Mouse (Mus musculus): Measurements from ENCODE around the gene Prkag2. TPM values are rescaled to one million over a fixed set of nuclear protein-coding genes. Genes with fewer than 3 reads are reported as not detected.
"Not testable (repeated sequence)": the region's sequence is repeated elsewhere in the genome, so short reads cannot be mapped to it uniquely, and the experiment has no call there.

The Prkag2 gene
- polyA plus RNA-seq, 1 experiment from 2014 or later = 56.7 TPM

GRCm38 (mm10) chr5:24861449-24861930 lies 239.0 kb downstream of the Prkag2 start:
- Histone ChIP-seq H3K9ac (no peak overlapping the region), H3K4me3 (no peak overlapping the region), H3K4me1 (no peaks in the 10 kb centered on the region), H3K9me3 (replicated peaks) (no peaks in the 10 kb centered on the region), H3K36me3 (peaks cover 36% of the 10 kb centered on the region), H3K27ac (no peak overlapping the region), H3K27me3 (no peaks in the 10 kb centered on the region), H3K4me2 (replicated peaks) (no peak overlapping the region)
- 88% methylated on average over 9 of the region's 9 CpGs for WGBS
- ATAC-seq (ENCODE audit: low FRiP score) = no peak

DNA sequence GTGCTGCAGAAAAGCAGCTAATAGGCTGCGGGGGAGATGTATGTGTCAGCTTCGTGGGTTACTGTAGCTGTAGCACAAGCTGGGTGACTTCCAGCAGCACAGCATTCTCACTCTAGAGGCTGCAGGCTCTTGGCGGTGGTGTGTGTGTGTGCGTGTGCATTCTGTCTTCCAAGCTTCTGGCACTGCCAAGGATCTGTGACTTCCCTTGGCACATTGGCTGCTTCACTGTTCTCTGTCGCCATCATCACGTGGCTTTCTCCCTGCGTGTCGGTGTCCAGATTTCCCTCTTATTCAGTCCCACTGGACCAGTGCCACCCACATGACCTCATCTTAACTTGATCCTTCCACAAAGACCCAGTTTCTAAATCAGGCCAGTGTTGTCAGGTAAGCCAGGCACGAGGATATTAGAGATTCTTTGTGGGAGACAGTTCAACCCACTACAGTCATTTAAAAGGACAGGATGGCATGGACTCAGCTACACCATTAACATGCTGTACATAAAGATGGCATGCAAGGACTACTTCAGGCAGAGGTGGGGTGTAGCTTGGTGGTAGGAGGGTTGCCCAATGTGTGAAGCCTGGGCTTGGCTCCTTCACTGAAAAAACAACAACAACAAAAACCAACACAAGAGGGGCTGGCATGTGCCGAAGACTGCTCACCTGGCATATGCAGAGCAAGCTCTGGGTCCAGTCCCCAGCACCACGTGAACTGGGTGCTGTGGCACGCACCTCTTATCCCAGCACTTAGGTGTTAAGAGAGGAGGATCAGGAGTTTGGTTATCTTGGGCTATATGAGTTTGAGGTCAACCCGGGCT lies 239.6 kb downstream of the Prkag2 start:
- H3K4me2 ChIP-seq (replicated peaks) = no peak overlapping the region
- no peak for ATAC-seq (ENCODE audit: low FRiP score)
- H3K9ac ChIP-seq = no peak overlapping the region
- no peaks in the 10 kb centered on the region for H3K9me3 ChIP-seq (replicated peaks)
- no peaks in the 10 kb centered on the region for H3K4me1 ChIP-seq
- peaks cover 30% of the 10 kb centered on the region for H3K36me3 ChIP-seq
- H3K27ac ChIP-seq = no peak overlapping the region
- H3K27me3 ChIP-seq = no peaks in the 10 kb centered on the region
- 81% methylated on average over 13 of the region's 13 CpGs for WGBS
- H3K4me3 ChIP-seq = no peak overlapping the region

DNA sequence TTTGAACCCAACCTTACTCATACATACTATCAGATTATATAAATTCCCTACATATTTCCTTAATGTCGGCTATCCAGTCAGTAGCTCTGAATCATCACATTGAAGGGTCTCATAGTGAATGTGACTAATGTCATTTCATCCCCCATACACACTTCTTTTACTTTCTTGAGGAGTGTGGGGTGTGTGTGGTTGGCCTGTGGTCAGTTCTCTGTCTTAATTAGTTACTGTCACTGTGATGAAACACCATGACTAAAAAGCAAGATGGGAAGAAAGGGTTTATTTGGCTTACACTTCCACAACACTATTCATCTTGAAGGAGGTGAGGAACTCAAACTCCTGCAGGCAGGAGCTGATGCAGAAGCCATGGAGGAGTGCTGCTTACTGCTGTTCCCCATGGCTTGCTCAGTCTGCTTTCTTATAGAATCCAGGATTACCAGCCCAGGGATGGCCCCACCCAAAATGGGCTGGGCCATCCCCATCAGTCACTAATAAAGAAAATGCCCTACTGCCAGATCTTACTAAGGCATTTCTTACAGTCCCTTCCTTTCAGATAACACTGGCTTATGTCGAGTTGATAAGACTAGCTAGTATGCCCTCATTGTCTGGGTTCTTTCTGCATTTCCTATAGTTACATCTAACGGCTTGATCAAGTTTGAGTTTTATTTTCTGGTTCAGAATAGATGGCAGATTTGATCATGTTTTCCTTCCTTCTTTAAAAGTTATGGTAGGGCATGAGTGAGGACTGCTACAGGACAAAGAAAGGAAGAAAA lies 240.5 kb downstream of the Prkag2 start:
- no peaks in the 10 kb centered on the region for H3K27me3 ChIP-seq
- ATAC-seq (ENCODE audit: low FRiP score) = no peak
- H3K36me3 ChIP-seq = peaks cover 28% of the 10 kb centered on the region
- H3K9ac ChIP-seq = no peak overlapping the region
- no peak overlapping the region for H3K4me2 ChIP-seq (replicated peaks)
- no peaks in the 10 kb centered on the region for H3K9me3 ChIP-seq (replicated peaks)
- H3K4me3 ChIP-seq = no peak overlapping the region
- 83% methylated on average over 3 of the region's 3 CpGs for WGBS
- H3K4me1 ChIP-seq = no peaks in the 10 kb centered on the region
- H3K27ac ChIP-seq = no peak overlapping the region

- WGBS = 76% methylated on average over 3 of the region's 3 CpGs
- H3K27me3 ChIP-seq = no peaks in the 10 kb centered on the region
Observed at GRCm38 (mm10) chr5:24854827-24855600, 245.4 kb downstream of the Prkag2 start.

DNA sequence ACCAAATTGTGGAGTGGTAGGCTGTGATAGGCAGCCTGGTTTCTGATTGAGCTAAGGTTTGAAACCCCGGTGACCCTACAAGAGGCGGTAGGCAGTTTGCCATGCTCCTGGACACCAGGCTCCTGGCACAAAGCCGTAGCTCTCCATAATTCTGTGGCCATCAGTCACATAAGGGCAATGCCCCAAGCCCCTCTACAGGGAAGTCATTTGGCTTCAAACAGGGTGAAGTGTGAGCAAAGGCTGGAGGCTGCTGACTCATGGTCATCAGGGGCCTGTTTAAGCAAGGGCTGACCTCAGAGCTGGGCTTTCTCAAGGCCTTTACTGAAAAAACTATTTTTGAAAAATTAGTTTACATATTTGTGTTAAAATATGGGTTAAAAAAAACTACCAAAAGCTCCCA lies 246.2 kb downstream of the Prkag2 start:
- H3K9me3 ChIP-seq (replicated peaks) = no peaks in the 10 kb centered on the region
- H3K36me3 ChIP-seq = no peaks in the 10 kb centered on the region
- no peak overlapping the region for H3K4me3 ChIP-seq
- ATAC-seq (ENCODE audit: low FRiP score) = no peak
- no peaks in the 10 kb centered on the region for H3K4me1 ChIP-seq
- no peaks in the 10 kb centered on the region for H3K27me3 ChIP-seq
- H3K27ac ChIP-seq = no peak overlapping the region
- no peak overlapping the region for H3K4me2 ChIP-seq (replicated peaks)
- WGBS = 82% methylated on average over 3 of the region's 3 CpGs
- H3K9ac ChIP-seq = no peak overlapping the region

More at GRCm38 (mm10) chr5:24854827-24855600, 245.4 kb downstream of the Prkag2 start:
- Histone ChIP-seq H3K9ac (no peak overlapping the region), H3K9me3 (replicated peaks) (no peaks in the 10 kb centered on the region), H3K27ac (no peak overlapping the region), H3K4me3 (no peak overlapping the region), H3K4me1 (no peaks in the 10 kb centered on the region), H3K36me3 (no peaks in the 10 kb centered on the region), H3K4me2 (replicated peaks) (no peak overlapping the region)
- ATAC-seq (ENCODE audit: low FRiP score) = no peak

DNA sequence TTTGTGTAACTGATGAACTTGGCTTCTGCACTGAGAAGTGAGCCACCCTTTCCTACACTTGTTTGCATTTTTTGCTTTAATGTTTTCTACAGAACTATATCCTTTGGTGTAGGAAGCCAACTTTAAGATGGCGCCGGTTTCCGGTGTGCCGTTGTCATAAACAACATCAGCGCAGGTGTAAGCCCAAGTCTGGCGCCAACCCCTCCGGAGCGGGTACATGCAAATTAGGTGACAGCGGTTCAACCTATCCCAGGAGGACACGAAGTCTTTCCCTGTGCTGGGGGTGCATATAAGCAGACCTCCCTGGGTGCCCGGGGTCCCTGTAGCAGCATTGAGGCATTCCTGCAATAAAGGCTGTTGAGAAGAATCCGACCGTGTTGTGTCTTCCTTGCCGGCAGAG lies 252.2 kb downstream of the Prkag2 start:
- not testable (repeated sequence) for H3K4me3 ChIP-seq; H3K4me2 ChIP-seq (replicated peaks); ATAC-seq (ENCODE audit: low FRiP score); H3K27ac ChIP-seq; H3K9me3 ChIP-seq (replicated peaks); H3K27me3 ChIP-seq; H3K36me3 ChIP-seq; H3K4me1 ChIP-seq; H3K9ac ChIP-seq
- WGBS = 90% methylated on average over 14 of the region's 14 CpGs

DNA sequence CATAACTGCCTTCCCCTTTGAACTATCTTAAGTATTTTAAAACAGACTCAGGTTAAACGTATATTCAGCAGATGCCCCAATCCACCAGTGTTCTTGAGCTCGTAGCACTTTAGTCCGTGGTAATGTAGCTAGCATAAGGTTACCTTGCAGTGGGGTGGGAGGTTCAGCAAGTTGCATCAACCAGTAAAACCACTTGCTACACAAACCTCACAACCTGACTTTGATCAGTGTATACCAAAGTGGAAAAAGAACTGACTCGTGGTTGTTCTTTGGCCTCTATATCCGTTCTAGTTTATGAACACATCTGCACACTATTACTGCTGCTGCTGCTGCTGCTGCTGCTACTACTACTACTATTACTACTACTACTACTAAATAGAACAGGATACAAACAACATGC lies 256.6 kb downstream of the Prkag2 start:
- 93% methylated on average over 5 of the region's 5 CpGs for WGBS
- H3K9me3 ChIP-seq (replicated peaks) = no peaks in the 10 kb centered on the region
- H3K4me1 ChIP-seq = peaks cover 26% of the 10 kb centered on the region
- no peak overlapping the region for H3K9ac ChIP-seq
- no peak for ATAC-seq (ENCODE audit: low FRiP score)
- no peaks in the 10 kb centered on the region for H3K36me3 ChIP-seq
- no peak overlapping the region for H3K27ac ChIP-seq
- H3K4me3 ChIP-seq = no peak overlapping the region
- peak overlapping the region; percentile 90; the same call in 1 of the 2 replicates for H3K4me2 ChIP-seq (replicated peaks)
- no peaks in the 10 kb centered on the region for H3K27me3 ChIP-seq

DNA sequence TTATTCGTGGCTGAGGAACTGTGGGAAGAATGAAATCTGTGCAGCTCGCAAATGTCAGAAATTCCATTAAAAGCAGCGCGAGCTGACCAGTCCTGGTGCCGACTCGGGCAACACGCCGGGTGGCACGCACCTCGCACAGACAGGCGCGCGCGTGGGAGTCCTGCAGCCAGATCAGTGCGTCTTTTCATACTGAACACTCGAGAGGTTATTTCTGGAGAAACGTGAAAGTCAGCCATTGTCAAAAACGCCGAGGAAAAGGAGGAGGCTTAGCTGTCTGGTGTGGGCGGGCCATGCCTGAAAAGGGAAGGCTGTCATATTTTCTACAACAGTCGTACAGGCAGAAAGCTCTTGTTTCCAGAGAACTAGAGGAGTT lies 257.4 kb downstream of the Prkag2 start:
- Histone ChIP-seq H3K4me3 (peak overlapping the region; percentile 96), H3K9ac (peak overlapping the region; percentile 67), H3K4me1 (peaks cover 26% of the 10 kb centered on the region), H3K9me3 (replicated peaks) (no peaks in the 10 kb centered on the region), H3K27me3 (no peaks in the 10 kb centered on the region), H3K36me3 (no peaks in the 10 kb centered on the region), H3K4me2 (replicated peaks) (peak overlapping the region; percentile 90), H3K27ac (peak overlapping the region; percentile 98)
- WGBS = 2% methylated on average over 21 of the region's 21 CpGs
- ATAC-seq (ENCODE audit: low FRiP score) = peak; percentile 38

DNA sequence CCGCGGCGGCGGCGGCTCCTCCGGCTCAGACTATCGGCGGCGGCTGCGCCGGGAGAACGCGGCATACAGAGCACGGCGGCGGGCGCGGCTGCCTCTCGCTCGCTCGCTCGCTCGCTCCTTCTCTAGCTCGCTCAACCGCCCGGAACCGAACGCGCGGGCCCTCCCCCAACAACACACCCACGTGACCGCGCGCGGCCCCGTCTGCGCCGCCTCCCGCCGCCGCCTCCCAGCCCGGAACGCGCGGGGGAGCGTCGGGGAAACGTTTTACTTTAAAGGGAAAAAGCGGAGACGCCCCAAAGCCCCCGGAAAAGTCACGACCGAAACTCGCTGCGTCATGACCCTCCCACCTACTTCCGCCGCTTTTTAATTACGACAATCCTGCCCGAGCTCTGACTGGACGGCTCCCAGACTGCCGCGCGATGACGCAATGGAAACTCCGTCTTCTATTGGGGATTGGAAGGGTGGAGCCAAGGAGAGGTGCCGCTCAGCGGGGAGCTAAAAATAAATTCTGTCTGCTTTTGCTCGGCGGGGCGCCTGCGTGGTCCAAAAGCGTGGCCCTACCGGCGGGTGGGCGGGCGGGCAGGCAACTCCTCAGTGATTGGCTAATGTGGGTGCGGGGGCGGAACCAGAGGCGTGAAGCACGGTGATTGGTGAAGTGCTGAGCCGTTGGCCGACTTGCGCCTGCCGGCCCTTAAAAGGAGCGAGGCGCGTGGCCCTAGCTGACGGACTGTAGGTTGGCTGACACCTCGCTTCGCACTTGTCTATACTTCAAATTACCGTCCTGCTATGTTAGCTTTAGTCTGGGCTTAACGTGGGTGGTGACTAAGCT lies 258.0 kb downstream of the Prkag2 start, which contains the start of gene Rheb:
Gene Rheb (minus strand): TSS at position 351 of the 829 bp plus-strand sequence.
- H3K4me3 ChIP-seq = peak within 1 kb of the TSS; percentile 96
- WGBS = under 1% methylated on average over 74 of the region's 92 CpGs
- ATAC-seq (ENCODE audit: low FRiP score) = peak; percentile 98
- peak within 1 kb of the TSS; percentile 98 for H3K9ac ChIP-seq
- H3K4me1 ChIP-seq = peaks cover 26% of the 10 kb centered on the region
- no peaks in the 10 kb centered on the region for H3K9me3 ChIP-seq (replicated peaks)
- H3K4me2 ChIP-seq (replicated peaks) = peak within 1 kb of the TSS; percentile 90
- H3K27ac ChIP-seq = peak within 1 kb of the TSS; percentile 98
- H3K27me3 ChIP-seq = no peaks in the 10 kb centered on the region
- H3K36me3 ChIP-seq = no peaks in the 10 kb centered on the region

GRCm38 (mm10) chr5:24841662-24842273 lies 258.7 kb downstream of the Prkag2 start:
- peak overlapping the region; percentile 69 for H3K4me2 ChIP-seq (replicated peaks)
- H3K4me3 ChIP-seq = peak overlapping the region; percentile 96
- H3K9me3 ChIP-seq (replicated peaks) = no peaks in the 10 kb centered on the region
- peak; percentile 15; the same call in 1 of the 2 replicates for ATAC-seq (ENCODE audit: low FRiP score)
- no peaks in the 10 kb centered on the region for H3K36me3 ChIP-seq
- H3K27ac ChIP-seq = peak overlapping the region; percentile 98
- no peaks in the 10 kb centered on the region for H3K27me3 ChIP-seq
- peak overlapping the region; percentile 98 for H3K9ac ChIP-seq
- peaks cover 26% of the 10 kb centered on the region for H3K4me1 ChIP-seq
- under 1% methylated on average over 40 of the region's 50 CpGs for WGBS

DNA sequence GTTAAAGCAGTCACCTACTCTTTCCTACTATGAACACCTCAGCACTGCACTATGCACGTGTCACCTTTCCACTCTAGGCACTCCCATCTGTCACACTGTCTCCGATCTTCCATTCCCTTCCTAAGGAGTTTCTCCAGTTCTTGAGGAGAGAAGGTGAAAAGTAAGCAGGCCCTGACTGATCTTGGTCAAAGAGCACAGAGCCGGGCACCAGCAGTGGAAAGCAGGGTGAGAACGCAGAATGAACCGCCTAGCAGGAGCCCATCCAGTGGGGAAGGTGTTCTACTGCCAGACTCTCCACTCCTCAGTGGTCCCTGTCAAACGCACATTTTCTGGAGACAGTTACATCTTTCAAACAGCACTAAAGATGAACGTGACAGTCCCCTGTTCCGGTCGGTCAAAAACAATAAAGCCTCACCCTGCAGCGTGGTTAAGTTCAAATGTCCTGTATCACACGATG lies 259.4 kb downstream of the Prkag2 start:
- Histone ChIP-seq H3K27me3 (no peaks in the 10 kb centered on the region), H3K4me2 (replicated peaks) (peak overlapping the region; percentile 69), H3K9ac (peak overlapping the region; percentile 98), H3K27ac (peak overlapping the region; percentile 98; the same call in 1 of the 2 replicates), H3K36me3 (no peaks in the 10 kb centered on the region), H3K9me3 (replicated peaks) (no peaks in the 10 kb centered on the region), H3K4me1 (peaks cover 26% of the 10 kb centered on the region), H3K4me3 (peak overlapping the region; percentile 96)
- ATAC-seq (ENCODE audit: low FRiP score) = no peak
- WGBS = 20% methylated on average over 11 of the region's 11 CpGs

Data from hindbrain, embryonic 12.5 days (tissue).